Mouse (Mus musculus) cerebellum, postnatal 4 days (tissue): ENCODE measurements around the gene Gpr162.
"Not testable (repeated sequence)": the region's sequence is repeated elsewhere in the genome, so short reads cannot be mapped to it uniquely, and the experiment has no call there.

Experiments used
- DNase-seq, 2 experiments: peaks; one replicate each; pipeline ENCODE4 v3.0.0; 2022; ENCODE audit warnings: low spot score in 2 of 2, mixed read lengths in 1 of 2

Gpr162 gene

DNA sequence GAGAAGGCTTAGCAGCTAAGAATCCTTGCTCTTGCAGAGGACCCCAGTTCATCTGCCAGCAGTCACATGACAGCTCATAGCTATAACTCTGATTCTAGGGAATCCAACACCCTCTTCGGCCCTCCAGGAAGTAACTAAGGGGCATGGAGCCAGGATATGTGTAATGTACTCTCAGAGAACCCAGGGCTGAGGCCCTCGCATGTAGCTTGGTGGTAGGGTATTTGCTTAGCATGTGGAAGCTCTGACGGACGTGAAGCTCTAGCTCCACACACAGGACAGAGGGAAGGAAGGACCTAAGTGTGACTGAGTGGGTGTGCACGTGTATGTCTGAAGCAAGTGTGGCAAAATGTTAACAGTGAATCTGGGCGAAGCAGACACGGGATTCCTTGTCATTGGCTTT, 27.4 kb downstream of the Gpr162 start:
- no peak for DNase-seq

DNA sequence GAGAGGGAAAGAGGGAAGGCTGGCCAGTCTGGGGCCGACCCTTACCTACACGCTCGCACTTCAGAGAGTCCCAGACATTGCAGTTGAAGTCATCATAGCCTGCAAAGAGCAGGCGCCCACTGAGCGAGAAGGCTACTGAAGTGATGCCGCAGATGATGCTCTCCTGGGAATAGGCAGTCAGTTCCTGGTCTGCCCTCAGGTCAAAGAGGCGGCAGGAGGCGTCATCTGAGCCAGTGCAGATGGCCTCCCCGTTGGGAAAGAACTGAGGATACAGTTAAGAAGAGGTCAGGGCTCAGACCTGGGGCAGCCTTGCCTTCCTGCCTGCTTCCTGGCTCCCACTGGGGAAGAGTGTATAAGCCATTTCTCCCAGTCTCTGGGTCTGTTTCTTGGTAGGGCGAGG, 28.3 kb downstream of the Gpr162 start:
- DNase-seq: no peak

DNA sequence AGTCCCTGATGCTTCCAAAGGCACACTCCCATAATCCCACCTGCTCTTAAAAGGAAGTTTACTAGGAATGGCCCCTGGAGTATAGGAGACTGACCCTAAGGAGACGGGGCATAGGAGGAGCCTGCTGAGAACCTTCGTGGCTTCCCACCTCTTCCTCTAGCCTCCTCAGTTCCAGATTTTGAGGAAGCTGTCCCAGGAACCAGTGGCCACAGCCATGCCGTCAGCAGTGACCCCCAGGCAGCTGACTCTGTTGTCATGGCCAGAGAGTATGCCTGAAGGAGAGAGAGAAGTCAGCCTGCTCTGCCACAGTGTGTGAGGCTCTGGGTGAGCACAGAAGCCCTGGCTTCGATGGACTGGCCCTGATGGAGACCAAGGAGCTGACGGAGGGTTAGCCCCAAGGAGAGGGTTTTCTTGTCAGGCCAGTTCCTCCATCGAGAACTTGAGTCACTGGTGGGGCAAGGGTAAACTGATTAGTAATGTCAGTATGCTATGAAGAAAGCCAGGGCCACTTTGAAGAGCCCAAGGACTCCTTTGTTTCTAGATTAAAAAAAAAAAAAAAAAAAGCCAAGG, 29.2 kb downstream of the Gpr162 start:
- DNase-seq: no peak

DNA sequence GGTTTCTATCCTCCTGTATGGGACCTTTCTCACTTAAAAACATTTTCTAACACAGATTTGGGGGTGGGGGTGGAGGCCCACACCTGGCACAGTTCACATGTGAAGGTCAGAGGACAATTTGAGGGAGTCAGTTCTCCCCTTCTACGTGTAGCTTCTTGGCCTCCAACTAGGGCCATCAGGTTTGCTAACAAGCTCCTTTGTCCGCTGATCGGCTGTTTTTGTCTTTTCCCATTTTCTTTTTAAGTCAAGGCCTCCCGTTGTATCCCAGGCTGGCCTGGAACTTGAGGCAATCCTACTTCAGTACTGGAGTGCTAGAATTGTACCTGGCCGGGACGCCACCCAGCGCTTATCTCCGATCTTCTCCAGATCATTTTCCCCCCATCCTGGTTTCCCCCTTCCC, 32.1 kb downstream of the Gpr162 start:
- DNase-seq: no peak

DNA sequence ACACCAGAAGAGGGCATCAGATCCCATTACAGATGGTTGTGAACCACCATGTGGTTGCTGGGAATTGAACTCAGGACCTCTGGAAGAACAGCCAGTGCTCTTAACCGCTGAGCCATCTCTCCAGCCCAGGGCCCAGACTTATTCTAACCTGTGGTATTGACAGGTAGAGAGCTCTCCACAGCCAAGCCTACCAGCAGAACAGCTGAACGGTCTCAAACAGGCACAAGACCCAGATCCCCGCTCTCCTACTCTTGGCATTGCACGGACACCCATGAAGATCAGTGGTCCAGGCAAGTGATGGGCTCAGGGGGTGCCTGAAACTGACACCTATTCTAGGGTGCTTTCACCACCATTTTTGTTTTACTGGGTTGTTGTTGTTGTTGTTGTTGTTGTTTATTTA, 32.6 kb downstream of the Gpr162 start:
- not testable (repeated sequence) for DNase-seq

DNA sequence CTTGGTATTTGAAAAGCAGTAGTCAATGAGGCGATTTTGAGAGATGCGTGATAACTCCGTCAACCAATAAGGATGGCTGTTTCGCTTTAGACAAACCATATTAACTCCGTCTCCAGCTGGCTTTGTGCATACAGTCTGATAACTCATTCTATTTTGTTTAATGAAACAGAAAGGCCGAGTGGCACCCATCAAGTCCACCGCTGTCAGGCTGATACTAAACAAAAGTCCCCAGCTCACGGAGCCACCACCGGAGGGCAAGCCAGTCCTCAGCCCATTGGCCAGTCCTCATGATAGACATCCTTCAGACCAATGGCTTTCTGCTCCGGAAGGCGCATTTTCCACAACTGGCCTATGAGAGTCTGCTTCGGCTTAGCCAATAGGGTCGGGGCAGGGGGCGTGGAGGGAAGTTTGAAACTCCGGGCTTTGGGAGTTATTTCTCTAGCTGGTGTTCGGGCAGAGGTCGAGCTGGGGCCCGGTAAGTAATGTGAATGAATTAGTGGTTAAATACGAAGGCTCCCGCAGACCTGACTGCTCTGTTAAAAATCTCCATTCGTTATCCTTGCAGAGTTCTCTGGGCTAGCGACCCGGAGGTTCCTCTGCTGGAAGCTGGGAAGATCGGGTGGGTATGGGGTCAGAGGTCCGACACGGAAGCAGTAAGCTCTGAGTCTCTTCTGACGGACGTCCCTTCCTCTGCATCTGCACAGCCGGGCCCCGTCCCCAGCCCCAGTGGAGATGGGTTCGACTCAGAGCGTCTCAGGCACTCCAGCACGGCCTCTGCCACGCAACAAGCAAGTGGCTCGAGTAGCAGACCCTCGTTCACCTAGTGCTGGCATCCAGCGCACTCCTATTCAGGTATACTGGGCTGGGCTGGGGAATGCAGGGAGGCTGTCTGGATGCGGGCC, 33.7 kb downstream of the Gpr162 start:
- peak; percentile 73 to 90 for DNase-seq

DNA sequence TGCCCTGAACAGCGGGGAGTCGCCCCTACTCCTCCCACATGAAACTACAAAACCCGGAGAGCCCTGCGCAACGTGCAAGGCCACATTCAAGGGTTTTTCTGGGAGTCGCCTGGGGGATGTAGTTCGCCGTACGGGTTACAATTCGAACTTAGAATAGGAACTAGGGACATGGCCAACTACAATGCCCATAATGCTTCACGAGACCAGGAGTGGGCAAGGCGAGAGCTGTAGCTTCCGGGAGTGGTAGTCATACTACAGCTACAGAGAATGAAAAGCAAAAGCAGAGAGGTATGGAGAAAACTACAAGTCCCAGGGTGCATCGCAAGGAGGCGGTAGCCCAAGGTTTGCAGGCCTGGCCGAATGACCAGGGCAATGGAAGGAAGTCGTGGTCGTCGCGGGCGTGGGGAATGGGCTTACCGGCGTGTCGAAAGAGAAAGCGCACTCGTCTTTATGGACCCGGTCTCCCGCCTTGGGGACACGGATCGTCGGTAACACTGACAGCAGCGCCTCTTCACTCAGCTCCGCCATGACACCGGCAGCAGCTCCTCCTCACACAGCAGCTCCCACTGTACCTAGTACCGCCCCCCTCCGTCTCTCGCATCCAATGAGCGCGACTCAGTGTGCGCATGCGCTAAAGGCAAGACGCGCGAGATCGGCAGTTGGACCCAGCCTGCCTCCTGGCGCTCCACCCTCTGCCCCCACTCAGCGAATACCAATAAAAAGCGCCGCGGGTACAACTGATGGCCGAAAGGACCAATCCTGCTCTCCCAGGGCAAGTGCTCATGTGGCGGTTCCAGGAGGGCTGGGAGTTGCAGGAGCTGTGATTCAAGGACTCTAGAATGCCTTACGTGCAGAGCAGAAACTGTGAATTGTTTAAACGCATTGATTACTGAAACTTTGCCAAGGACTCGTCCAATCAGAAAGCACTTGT, 34.6 kb downstream of the Gpr162 start, which contains the start of the genes Usp5 and Cdca3:
Gene Usp5 (minus strand): TSS at position 617 of the 931 bp plus-strand sequence.
Gene Cdca3 (plus strand): TSS at position 680 of the 931 bp plus-strand sequence.
- peak; percentile 93 to 98 for DNase-seq

DNA sequence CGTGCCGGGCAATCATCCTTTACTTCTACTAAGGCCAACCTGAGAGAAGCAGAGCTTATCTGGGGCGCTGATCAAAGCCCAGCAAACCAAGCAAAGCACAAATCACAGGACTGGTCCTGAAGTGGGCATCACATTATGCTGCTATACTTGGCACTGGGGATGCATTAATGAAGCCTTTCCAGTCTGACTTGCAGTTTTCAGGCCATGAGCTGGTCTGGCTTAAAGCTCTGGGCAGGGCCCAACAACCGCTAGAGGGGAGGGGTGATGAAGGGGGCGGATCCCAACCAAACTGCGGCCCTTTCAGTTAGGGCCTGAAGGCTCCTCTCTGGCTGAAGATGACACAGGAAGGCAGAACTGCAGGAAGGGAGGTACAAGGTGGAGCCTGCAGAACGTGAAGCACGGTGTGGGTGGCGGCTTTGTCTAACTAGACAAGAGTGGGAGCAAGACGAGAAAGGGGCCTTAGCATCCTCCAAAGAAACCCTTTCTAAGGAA, 35.6 kb downstream of the Gpr162 start:
- no peak for DNase-seq

DNA sequence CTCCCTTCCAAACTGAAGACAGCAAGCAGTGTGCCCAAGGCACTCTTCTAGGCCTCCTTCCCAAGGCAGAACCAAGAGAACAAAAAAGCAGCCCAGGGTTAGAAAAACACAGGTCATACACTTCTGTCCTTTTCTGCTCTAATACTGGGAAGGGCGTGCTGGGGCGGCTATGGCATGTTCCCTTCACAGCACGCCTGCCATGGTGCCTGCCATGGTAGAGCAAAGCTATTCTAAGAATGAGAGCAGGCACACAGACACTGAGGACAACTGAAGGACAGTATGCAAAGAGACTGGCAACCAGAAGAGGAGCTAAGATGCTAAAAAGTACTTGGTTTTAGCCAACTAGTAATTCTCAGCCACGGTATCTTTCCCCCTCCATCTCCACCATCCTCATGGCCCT, 41.7 kb downstream of the Gpr162 start:
- DNase-seq: no peak

DNA sequence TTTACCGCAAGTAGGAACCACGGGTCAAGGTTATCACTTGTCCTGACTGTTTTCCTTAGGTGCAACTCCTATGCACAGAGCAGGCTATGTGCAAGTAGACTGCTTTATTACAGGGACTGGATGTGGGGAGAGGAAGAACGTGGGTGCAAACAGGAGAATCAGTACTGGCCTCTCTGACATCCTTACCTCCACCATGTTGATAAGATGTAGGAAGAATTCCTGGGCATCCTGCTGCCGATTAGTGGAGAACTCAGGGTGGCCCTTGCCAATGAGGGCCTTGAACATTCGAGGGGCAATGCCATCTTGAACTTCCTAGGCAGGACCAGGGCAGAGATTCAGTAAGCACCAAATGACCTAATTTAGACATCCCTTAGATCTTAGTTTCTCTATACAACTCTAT, 42.9 kb downstream of the Gpr162 start:
- no peak for DNase-seq

DNA sequence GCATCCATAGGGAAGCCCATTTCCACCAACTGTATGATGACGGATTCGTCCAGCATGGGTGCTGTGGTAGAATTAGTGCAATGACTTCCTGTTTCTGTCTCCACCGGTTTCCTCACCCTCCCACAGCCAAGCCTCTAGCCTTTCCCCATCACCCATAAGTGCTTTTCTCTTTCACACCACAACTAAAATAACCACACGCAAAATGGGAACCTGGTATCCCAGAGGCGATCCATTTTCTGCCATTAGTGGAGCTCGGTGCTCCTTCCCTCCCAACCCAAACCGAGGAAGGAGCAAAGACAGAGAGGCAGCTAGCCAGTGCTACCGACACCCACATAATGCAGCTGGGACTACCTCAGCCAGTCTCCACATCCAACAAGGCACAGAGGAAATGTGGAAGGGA, 45.8 kb downstream of the Gpr162 start:
- DNase-seq: no peak

DNA sequence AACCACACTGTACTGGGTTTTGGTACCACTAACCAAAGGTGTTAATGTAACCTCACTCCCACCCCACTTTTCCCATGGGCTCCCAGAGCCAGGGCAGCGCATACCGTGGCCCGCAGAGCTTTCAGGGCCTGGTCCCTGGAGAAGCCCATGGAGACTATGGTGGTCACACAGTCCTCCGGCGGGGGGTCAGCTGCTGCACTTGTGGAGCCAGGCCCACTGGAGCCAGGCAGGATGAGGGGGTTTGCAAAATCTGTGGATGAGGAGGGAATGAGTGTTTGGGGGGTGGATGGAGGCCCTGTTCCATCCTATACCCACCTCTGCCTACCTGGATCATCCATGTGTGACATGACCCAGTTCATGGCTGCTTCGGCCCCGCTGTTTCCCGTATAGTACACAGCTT, 46.2 kb downstream of the Gpr162 start:
- peak in 1 of 2 experiments; percentile 18 for DNase-seq

DNA sequence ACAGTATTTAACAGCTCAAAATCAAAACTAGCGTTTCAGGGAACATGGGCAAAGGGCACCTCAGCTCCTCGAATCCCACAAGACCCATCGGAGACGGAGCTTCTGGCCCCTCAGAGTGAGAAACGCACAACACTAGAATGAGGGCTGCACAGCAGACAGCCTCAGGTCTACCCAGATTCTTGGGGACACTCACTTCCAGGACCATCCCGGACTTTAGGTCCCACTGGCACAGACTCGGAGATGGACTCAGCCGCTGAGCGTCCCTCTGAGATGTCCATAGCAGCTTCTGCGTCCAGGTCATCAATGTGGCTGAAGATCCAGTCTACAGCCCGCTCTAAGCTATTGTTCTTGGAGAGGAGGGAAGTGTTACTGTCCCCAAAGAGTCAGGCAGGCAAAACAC, 46.7 kb downstream of the Gpr162 start:
- no peak for DNase-seq

DNA sequence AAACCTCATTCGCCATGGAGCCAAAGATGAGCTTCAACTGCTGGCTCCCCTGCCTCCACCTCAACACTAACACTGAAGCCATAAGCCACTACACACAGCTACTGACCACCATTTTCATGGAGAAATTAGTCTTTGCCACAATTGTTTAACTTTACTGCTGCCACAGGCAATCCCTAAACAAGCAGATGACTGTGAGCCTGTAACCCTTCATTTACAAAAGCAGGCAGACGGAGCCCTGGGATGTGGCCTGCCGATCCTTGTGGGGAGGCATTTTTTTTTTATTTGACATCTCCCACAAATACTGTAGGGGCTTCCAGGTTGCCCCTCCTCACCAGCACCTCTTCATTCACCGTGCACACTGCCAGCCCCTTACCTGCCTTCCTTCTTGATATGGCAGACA, 47.2 kb downstream of the Gpr162 start:
- DNase-seq: no peak

DNA sequence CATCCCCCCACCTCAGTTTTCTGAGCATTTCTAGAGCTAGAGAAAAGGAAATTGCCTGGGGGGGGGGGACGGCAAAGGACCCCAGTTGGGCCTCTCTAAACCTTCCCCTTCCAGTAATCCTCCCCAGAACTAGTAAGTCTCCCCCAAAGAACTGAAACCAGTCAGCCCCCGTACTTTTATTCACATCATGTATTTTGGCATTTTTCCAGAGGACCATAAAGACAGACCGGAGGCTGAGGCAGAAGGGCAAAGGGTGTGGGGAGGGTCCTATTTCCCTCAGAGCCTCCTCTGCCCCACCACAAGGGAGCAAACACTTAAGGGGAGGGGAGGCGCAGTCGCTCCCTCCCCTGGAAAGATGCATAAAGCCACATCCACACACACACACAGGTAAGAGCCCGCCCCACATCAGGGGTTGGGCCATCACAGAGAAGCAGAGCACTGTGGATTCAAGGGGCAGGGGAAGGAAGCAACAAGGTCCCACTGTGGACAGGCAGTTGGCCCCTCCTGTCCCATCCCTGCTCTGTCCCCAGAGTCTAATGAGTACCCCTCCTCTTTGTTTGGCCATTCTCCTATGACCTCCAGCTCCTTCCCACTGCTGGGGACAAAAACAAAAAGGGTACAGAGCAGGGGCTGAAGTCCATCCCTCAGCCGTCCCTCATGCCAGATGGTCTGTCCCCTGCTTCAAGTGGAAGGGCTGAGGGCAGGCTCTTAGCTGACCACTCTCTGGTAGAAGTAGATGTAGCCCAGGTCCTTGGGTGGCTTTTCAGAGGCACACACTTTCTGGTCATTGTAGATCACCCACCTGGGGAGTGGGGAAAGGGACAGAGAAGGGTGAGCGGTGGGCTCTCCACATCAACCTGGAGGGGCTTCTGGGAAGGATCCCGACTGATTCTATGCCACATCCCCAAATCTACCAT, 48.7 kb downstream of the Gpr162 start:
- no peak for DNase-seq

DNA sequence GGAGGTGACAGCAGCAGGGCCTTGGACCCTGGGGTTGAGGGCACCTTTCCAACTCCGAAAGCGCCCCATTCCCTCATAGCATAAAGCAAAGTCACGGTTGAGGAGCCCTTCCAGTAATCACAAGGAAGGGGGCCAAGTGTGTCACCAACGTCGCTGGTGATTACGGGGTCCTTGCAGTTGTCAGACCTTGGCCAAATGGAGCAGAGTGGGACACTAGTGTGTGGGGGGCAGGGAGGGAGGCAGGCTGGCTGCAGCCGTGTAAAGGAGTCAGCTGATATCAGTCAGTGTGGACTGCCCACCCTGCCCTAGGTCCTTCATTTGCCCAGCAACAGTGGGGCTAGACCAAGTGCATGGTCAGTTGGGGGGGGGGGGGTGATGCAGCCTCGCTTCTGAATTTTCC, 49.3 kb downstream of the Gpr162 start:
- DNase-seq: peak in 1 of 2 experiments; percentile 49

DNA sequence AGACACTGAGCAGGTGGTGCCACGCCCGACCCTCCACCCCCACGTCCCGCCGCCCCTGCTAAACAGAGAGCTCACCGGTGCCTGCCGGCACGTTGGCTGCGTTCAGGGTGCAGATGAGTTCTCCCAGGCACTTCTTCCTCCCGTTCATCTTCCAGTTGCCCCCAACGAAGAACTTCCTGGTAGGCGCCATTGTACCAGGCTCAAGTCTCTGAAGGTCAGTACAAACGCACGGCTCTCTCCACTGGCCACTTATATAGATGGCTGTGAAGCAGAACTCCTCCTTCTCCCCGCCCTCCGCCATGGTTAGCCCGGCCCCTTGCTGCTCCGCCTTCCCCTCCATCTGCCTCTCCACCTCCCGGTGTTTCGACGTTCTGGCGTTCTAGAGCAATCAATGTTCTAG, 49.9 kb downstream of the Gpr162 start, which contains the start of gene Tpi1:
Gene Tpi1 (minus strand): TSS at position 364 of the 400 bp plus-strand sequence.
- peak; percentile 65 to 84 for DNase-seq

DNA sequence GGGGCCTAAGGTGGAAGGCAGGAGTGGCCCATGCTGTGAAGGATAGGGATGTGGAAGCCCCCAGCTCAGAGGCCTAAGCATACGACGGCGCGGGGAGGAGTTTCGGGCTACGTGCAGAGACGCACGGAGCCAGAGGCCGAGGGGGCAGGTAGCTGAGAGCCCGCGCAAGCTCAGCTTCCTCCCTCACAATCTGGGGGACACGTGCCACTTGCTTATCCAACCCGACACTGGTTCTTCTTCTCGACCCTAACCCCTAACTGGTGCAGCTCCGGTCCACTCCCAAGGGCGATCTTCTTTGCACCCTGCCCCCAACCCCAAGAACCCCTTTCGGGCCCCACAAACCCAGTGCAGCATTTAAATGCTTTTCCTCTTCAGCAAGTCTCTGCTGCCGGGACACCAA, 50.3 kb downstream of the Gpr162 start:
- DNase-seq: peak in 1 of 2 experiments; percentile 61

DNA sequence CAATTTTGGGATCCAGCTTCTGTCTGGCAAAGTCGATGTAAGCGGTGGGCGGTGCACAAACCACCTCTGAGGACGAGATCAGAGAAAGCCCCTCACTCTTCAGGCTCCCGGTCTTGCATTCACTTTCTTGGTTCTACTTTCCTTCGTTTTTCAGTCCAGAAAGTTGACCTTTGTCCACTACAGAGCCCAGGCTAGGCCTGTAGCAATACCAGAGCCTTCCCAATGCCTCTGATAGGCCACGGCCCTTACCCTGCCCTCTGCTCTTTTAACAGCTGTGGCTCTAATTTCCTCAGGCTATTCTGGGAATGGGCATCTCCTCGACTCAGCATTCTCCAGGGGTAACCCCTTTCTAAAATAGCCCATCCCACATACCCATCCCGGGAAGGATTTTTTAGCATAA, 50.9 kb downstream of the Gpr162 start:
- no peak for DNase-seq

DNA sequence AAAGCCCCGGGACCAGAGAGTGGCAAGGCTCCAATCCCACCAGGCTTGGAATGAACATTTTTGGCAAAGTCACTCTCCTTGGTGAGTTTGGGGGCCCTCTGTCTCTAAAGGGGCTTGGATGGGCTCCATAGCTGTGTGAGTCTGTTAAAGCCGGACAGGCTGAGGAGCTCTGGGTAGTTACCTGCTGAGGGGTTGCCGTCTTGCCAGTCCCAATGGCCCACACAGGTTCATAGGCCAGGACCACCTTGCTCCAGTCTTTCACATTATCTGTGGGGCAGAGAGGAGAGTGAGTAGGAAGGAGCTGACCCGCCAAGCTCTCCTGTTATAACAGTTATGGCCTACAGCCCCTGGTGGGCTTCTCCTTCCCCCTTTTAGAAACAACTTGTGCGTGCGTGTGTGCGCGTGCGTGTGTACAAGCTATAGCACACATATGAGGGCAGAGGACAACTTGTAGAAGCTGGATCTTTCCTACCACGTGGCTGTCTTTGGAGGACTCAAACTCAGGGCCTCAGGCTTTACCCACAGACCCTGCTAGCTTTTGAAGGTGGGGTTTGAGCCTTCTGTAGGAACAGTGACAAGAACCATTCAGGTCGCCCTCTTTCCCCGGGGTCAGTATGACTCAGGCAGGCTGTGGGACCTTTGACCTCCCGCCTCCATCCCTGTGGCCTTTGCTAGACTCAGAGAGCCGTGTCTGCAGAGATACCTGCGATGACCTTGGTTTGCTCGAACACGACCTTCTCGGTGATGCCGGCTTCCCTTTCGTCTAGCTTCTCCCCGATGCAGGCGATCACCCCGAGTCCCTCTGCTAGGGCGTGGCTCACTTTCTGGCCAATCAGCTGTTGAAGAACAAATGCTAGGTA, 51.9 kb downstream of the Gpr162 start:
- DNase-seq: no peak
